Mouse (Mus musculus): ENCODE measurements at regions not wholly inside any gene's neighbourhood (a gene's known extent, or its start where the extent isn't known, plus 50 kb on each side); places are given as distances from the start of the nearest gene placed in this dataset.
A peak's percentile ranks its signal among the peaks of the same experiment; 100 is the strongest.
"Not testable (repeated sequence)": the region's sequence is repeated elsewhere in the genome, so short reads cannot be mapped to it uniquely, and the experiment has no call there.

- no peak for ATAC-seq
Measured at GRCm38 (mm10) chr5:59831836-59832235, 1976.8 kb upstream of the G6pd2 start.

- no peak for ATAC-seq
Measured at GRCm38 (mm10) chr5:59845745-59846144, 1962.9 kb upstream of the G6pd2 start.

GRCm38 (mm10) chr5:59847643-59848042 lies 1961.0 kb upstream of the G6pd2 start:
- ATAC-seq = no peak

GRCm38 (mm10) chr5:59893952-59894724 lies 1914.5 kb upstream of the G6pd2 start:
- no peak for ATAC-seq

GRCm38 (mm10) chr5:59921910-59922309 lies 1886.7 kb upstream of the G6pd2 start:
- no peak for ATAC-seq

GRCm38 (mm10) chr5:59940861-59941260 lies 1867.8 kb upstream of the G6pd2 start:
- ATAC-seq = no peak

- no peak for ATAC-seq
Measured at GRCm38 (mm10) chr5:59945761-59946160, 1862.9 kb upstream of the G6pd2 start.

GRCm38 (mm10) chr5:59947831-59948568 lies 1860.6 kb upstream of the G6pd2 start:
- no peak for ATAC-seq

GRCm38 (mm10) chr5:59956240-59956639 lies 1852.4 kb upstream of the G6pd2 start:
- not testable (repeated sequence) for ATAC-seq

- no peak for ATAC-seq
Measured at GRCm38 (mm10) chr5:59996698-59997097, 1811.9 kb upstream of the G6pd2 start.

- ATAC-seq = peak; percentile 100
Measured at GRCm38 (mm10) chr5:60042603-60043175, 1765.9 kb upstream of the G6pd2 start.

GRCm38 (mm10) chr5:60049053-60049452 lies 1759.6 kb upstream of the G6pd2 start:
- ATAC-seq = no peak

- no peak for ATAC-seq
Measured at GRCm38 (mm10) chr5:60061178-60061577, 1747.4 kb upstream of the G6pd2 start.
